Mouse (Mus musculus): ENCODE measurements around the gene Sqstm1.

Gene Sqstm1

GRCm38 (mm10) chr11:50210505-50211151 lies at the start of gene Sqstm1, which contains the start of gene Mgat4b:
Gene Sqstm1 (minus strand): TSS chr11:50210827.
Gene Mgat4b (plus strand): TSS chr11:50210890.
- DNase-seq: peak; percentile 73

GRCm38 (mm10) chr11:50258310-50258709 lies 47.7 kb upstream of the Sqstm1 start:
- DNase-seq: peak; percentile 79

- DNase-seq: no peak
These were observed 46.0 kb upstream of the Sqstm1 start for GRCm38 (mm10) chr11:50256615-50257014.

DNA sequence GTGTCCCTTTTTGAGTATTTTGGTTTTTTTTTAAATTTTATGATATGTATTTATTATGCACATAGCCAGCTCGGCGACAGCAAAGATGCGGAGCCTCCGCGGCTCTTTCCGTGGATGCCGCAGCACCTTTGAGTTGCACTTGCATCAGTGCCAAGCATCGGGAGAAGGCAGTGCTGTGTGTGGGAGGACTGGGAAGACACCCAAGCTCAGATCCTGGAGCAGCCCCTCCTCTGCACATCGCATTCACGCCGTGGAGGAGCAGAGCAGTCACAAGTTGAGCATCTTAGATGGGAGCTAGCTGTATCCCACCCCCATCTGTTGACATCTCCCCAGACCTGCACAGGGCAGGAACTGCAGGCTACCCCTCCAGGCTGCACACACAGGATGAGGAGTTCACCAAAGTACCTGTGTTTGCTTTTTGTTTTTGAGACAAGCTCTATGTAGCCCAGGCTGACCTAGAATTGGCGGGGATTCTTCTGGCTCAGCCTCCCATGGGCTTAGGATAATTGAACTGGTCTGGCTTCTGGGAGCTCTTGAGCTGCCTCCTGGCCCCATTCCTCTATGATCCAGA lies 43.5 kb upstream of the Sqstm1 start:
- peak; percentile 87 for DNase-seq

DNA sequence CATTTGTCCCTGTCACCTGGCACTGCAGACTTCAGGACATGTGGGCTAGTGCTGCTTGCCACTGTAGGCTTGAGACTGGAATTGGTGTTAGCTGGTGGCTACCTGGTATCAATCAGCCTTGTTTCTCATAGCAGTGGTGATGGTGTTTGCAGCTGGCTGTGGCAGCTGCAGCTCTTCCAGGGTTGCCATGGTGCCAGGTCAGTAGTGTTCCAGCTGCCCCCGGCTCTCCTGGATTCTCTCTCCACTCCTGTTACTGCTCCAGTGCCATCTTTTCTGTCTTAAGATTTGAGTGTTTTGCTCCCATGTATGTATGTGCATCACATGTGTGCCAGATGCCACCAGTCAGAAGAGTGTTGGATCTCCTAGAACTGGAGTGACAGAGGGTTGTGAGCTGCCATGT lies 42.8 kb upstream of the Sqstm1 start:
- no peak for DNase-seq

DNA sequence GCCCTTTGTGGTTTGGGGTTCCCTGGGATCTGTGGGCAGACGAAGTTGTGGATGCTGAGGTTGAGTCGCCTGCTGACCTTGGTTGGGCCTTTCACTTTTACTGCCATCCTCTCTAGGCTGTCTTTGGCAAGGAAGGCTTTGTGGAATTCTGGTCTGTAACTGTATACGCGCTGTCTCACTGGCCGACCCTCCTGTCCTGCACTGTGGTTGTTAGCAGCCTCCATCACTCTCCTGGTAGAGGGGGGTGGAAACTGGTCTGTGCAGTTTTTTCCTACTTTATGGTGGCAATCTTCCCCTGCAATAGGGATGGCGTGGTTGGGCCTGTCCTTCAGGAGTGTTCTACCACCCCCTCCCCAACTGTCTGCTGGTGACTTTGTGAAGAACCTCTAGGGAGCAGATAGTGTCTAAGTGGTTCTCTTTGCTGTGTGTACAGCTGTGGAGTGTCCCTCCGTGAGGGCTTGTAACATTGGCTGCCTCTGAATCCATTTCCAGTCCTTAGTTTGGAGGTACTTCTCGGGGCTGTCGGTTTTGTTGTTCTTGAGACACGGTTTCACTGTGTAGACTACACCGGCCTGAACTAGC lies 42.1 kb upstream of the Sqstm1 start:
- DNase-seq: no peak

- DNase-seq: no peak
These were observed 41.5 kb upstream of the Sqstm1 start for GRCm38 (mm10) chr11:50252166-50252565.

- no peak for DNase-seq
These were observed 38.0 kb upstream of the Sqstm1 start for GRCm38 (mm10) chr11:50248473-50249171.

DNA sequence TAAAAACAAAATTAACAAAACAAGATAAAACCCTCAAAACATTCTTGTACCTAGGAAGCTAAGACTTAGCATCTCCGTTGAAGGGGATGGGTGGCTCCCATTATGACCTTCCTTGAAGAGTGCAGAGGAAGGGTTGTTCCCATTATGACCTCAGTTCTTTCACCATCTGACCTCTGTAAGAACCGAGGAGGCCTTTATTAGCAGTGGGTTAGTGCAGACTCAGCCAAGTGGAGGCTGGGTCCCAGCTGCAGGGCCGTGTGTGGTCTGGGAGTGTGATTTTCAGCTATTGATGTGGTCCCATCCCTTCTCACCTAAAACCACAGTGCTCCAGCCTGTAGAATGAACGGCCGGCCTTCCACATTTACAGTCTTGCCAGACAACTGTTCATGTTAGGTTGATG lies 34.6 kb upstream of the Sqstm1 start:
- no peak for DNase-seq

GRCm38 (mm10) chr11:50243926-50244325 lies 33.3 kb upstream of the Sqstm1 start:
- DNase-seq: peak; percentile 63

DNA sequence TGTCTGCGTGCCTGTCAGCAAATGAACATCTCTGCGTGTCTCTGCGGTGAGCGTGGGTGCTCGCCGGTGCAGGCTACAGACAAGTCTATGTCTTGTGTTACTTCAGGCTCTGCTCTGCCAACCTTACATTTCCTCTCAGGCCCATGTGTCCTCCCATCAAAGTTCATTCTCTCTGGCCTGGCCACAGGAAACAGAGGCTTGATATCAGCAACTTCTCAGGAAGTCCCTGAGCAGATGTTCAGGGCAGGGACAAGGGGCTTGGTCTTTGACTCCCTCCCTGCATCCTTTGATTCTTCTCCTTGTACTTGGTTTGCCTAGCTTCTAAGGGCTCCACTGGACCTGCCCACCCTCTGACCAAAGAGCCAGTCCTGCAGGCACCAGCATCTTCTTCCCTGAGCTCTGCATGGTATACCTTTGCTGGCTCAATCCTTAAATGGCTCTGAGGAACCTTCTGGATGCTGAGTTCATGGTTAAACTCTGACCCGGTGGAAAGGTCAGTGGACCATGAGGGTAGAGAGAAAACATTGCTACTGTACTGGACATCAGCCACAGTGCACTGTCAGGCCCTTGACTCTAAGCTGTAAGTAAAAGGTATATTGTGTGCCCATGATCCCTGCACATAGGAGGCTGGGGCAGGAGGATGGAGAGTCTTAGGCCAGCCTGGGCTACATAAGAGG lies 29.7 kb upstream of the Sqstm1 start:
- DNase-seq: no peak

DNA sequence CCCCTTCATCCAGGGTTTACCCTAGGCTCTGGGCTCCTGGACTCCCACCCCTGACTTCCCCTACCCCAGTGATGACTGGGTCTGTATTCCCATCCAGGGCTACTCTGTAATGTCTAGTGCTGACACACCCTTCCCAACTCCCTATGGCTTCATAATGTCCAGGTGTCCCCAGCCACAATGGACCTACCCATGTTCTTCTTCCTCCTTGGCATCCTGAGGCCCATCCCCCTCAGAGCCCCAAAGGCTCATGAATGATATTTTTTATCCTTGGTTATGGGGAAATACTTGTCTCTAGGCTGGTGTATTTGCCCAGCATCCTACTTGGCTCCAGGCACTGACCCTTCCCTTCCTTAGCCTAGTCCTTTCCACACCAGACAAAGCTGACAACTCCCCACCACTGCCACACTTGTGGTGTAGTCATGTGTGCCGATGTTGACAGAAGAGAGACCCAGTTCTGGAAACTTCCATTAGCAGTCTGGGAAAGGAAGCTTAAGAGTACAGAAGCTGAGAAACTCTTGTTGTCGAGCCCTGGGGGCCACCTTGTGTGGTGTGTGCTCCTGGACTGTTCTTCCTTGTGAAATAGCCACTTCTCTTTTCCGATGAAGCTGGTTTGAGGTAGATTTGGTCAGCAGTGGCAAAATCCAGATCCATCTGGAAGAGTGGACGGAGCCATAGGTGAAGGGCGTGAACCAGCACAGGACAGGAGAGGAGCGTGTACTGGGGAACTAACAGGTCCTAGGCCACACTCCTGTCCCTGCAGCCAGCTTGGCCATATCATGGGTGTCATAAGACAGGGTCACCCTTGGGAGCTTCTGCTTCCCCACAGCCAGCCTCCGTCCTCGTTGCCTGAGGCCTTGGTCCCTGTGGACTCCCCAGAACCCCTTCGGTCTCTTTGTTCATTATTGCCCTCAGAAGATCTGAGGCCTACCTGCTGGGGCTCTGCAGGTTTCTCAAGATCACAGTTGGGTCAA lies 28.5 kb upstream of the Sqstm1 start:
- no peak for DNase-seq

DNA sequence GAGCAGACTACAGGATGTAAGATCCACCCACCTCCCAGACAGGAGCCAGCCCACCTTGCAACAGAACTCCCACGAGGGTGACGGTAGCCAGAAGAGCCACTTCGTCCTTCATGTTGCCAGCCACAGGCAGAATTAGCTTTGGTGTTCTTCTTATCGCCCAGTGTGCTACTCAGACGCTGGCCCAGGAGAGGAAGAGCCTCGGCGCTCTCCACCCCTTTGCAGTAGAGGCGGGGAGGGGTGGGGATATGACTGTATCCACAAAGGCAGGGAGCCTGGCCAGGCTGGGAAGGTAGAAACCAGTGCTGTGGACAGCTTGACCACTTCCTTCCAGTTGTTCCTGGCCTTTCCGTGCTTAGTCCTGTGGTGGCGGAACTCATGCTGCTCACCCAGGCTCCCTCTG lies 27.7 kb upstream of the Sqstm1 start, which contains the start of gene Ltc4s:
Gene Ltc4s, minus strand, starts transcription at position 293 of the 400 bp plus-strand sequence.
- DNase-seq: no peak

DNA sequence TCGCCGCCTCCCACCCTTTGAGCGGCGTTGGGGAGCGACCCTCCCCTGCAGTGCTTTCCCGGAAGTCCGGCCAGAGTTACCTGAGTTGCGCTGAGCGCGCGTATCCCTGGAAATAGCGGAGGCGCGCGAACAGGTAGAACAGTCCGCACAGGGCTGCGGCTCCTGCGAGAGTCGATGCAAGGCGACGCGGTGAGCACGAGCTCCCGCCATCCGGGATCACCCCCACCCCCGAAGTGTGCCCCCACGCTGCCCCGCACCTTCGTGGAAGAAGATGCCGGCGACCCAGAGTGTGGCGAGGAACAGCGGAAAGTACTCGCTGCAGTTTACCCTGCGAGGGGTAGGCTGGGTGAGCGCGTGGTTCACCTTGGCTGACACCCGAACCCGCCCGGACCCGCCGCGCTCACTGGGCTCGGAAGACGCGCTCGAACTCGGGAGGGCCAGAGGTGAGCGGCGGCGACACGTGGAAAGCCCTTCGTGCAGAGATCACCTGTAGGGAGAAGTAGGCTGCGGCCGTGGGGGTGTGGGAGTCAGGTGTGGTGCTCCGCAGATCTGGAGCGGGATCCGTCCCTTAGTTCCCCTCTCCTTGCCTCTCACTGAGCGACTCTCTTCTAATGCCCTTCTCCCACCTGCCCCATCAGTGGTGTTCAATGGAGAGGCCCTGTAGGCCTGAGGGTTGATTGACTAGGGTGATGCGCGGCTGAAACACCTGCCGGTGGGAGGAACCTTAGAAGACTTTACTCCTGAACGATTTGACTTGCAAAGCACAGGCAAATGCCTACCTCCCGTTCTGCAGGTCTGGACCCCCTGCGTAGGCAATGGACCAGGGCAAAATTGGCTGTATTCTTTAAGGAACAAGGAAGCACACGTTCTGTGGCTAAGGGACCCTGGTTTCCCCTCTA lies 26.6 kb upstream of the Sqstm1 start:
- no peak for DNase-seq

GRCm38 (mm10) chr11:50236540-50236936 lies 25.9 kb upstream of the Sqstm1 start:
- peak; percentile 91 for DNase-seq

DNA sequence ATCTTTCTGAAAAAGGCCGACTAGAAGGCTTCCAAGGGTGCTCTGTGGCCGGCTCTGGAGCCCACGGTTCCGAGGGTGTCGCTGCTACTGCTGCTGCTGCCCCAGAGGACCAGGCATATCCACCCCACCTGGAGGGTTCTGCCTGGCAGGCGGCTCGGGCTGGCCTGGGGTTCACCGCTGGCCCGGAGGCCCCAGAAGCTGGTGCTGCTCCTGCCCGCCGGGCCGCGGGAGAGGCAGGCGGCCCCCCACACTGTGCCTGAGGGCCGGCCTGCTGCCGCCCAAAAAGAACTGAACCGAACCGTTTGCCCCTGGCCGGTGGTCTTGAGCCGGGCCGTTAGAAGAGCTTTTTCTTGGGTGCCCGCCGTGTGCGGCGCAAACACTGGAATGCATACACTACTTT lies 24.0 kb upstream of the Sqstm1 start:
- no peak for DNase-seq

DNA sequence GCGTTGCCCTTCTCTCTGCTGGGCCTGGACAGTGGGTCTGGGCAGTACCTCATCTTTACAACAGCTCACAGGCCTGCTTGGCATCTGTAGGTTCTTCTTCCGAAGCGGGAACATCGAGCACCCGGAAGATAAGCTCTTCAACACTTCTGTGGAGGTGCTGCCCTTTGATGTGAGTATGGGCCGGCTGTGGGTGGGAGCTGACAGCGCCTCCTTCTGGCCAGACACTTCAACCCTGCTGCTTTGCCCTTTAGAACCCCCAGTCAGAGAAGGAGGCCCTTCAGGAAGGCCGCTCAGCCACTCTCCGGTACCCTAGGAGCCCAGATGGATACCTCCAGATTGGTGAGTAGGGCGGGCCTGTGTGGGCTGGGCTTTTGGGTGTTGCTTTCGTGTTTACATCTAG lies 23.4 kb upstream of the Sqstm1 start:
- DNase-seq: no peak

GRCm38 (mm10) chr11:50233022-50233421 lies 22.4 kb upstream of the Sqstm1 start:
- no peak for DNase-seq

DNA sequence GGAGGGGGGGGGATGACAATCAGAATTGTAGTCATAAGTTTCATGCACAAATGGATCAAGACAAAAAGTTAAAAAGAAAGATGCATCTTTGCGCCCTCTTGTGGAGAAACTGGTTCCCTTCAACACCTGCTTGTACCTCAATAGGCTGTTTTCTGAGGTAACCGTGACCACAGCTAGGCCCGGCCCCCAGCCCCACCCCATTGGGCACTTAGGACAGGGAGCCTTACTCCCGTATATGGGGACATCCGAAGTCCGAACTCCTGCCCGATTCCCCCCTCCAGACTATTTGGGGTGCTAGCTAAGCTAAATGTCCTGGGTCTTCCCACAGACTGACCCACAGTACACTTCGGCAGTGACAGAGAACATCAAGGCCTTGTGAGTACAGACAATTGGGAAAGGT lies 20.8 kb upstream of the Sqstm1 start:
- DNase-seq: no peak

GRCm38 (mm10) chr11:50230481-50231304 lies 20.1 kb upstream of the Sqstm1 start:
- DNase-seq: no peak

All from layer of hippocampus, adult 9-11 months (tissue).